Mouse (Mus musculus) cerebellum, adult (tissue): Measurements from ENCODE around the gene Gm14226.
"Not testable (repeated sequence)": the region's sequence is repeated elsewhere in the genome, so short reads cannot be mapped to it uniquely, and the experiment has no call there.

Source experiments
- ATAC-seq: cut with Nextera tagmentation; 2 replicates; pipeline ENCODE4 v1.9.2; 2017; ENCODE audit warnings: mild to moderate bottlenecking, moderate library complexity, mixed read lengths; ENCODE audit not compliant: insufficient number of reproducible peaks, low FRiP score, low TSS enrichment

Gm14226 gene

GRCm38 (mm10) chr2:155018251-155018755 lies at the start of gene Gm14226:
TSS of gene Gm14226 (plus strand) at chr2:155018266.
- ATAC-seq = not testable (repeated sequence)

GRCm38 (mm10) chr2:154969740-154970397 lies 48.2 kb upstream of the Gm14226 start:
- ATAC-seq = not testable (repeated sequence)

GRCm38 (mm10) chr2:154971919-154972692 lies 46.0 kb upstream of the Gm14226 start:
- ATAC-seq = no peak

GRCm38 (mm10) chr2:154972981-154973380 lies 45.1 kb upstream of the Gm14226 start:
- ATAC-seq = no peak

GRCm38 (mm10) chr2:154986609-154987008 lies 31.5 kb upstream of the Gm14226 start:
- ATAC-seq = no peak

GRCm38 (mm10) chr2:154991411-154991810 lies 26.7 kb upstream of the Gm14226 start:
- ATAC-seq = no peak

- ATAC-seq = no peak
Observed at GRCm38 (mm10) chr2:154992083-154992482, 26.0 kb upstream of the Gm14226 start.

- no peak for ATAC-seq
Observed at GRCm38 (mm10) chr2:155005491-155005890, 12.6 kb upstream of the Gm14226 start.

- ATAC-seq = no peak
Observed at GRCm38 (mm10) chr2:155011086-155011656, 6.9 kb upstream of the Gm14226 start.

- no peak for ATAC-seq
Observed at GRCm38 (mm10) chr2:155012991-155013390, 5.1 kb upstream of the Gm14226 start.

GRCm38 (mm10) chr2:155016751-155017150 lies 1.3 kb upstream of the Gm14226 start:
- ATAC-seq = not testable (repeated sequence)

GRCm38 (mm10) chr2:155018762-155019641 lies 936 bp downstream of the Gm14226 start:
- peak; percentile 72 for ATAC-seq

GRCm38 (mm10) chr2:155019673-155020072 lies 1.6 kb downstream of the Gm14226 start:
- ATAC-seq = peak; percentile 56

- ATAC-seq = not testable (repeated sequence)
Observed at GRCm38 (mm10) chr2:155020247-155020826, 2.3 kb downstream of the Gm14226 start.

- no peak for ATAC-seq
Observed at GRCm38 (mm10) chr2:155030831-155031230, 12.8 kb downstream of the Gm14226 start.

GRCm38 (mm10) chr2:155032938-155033710 lies 15.1 kb downstream of the Gm14226 start:
- ATAC-seq = no peak

GRCm38 (mm10) chr2:155039956-155040355 lies 21.9 kb downstream of the Gm14226 start:
- no peak for ATAC-seq

GRCm38 (mm10) chr2:155044542-155044941 lies 26.5 kb downstream of the Gm14226 start:
- ATAC-seq = no peak

- ATAC-seq = no peak
Observed at GRCm38 (mm10) chr2:155045075-155045474, 27.0 kb downstream of the Gm14226 start.
